Mouse (Mus musculus) Patski (cell line): ENCODE data around the gene Ddit4l. TPM values are rescaled to one million over a fixed set of nuclear protein-coding genes. Genes with fewer than 3 reads are reported as not detected.
A peak's percentile ranks its signal among the peaks of the same experiment; 100 is the strongest.
"Not testable (repeated sequence)": the region's sequence is repeated elsewhere in the genome, so short reads cannot be mapped to it uniquely, and the experiment has no call there.

Experiments
- ATAC-seq: fragments of 100-300 bp; one replicate; pipeline ENCODE4 v1.8.0; 2021
- CTCF ChIA-PET: fragments of 350-600 bp; sonication (Branson Sonifier 250); formaldehyde crosslinking; loops from one replicate; lab custom pipeline; 2022; ENCODE audit warnings: inconsistent platforms; lab: Charles Lee
- POLR2A ChIA-PET: fragments of 350-600 bp; sonication (Branson Sonifier 250); formaldehyde crosslinking; loops from one replicate; lab custom pipeline; 2022; ENCODE audit warnings: antibody characterized with exemption, inconsistent platforms; lab: Charles Lee
- DNase-seq: peaks from one replicate; pipeline ENCODE4 v3.0.0-alpha.2; 2011; ENCODE audit warnings: low read depth, low spot score
- H3K27me3 ChIP-seq: fragments of 371-371 bp; one replicate; pipeline ENCODE4 v1.5.1; 2021
- CTCF ChIP-seq: fragments of 100-300 bp; IDR thresholded peaks from one replicate; pipeline ENCODE4 v1.5.1; 2021
- in situ Hi-C: fragments of 300-500 bp; cut with MboI; formaldehyde crosslinking; loops from 3 replicates; pipeline ENCODE4 v1.11.1; 2018; ENCODE audit warnings: low pct_unique_long_range_greater_than_20kb, mixed read lengths
- polyA plus RNA-seq: library from polyadenylated mRNA; unstranded; gene quantifications from one replicate; pipeline ENCODE4 v1.2.3, GENCODE M21; 2021

Gene Ddit4l
- 29.7 TPM for polyA plus RNA-seq

DNA sequence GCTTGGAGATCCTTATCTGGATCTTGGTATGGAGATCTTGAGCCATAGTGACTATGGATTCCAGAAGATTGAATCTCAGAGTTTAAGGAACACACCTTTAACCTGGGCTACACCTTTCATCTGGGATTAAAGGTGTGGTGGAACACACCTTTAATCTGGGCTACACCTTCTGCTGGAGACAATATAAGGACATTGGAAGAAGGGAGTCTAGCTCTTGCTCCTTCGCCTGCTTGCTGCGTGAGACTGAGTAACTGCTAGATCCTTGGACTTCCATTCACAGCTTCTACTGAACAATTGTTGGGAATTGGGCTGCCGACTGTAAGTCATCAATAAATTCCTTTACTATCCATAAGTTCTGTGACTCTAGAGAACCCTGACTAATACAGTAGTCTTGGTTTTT, at the start of gene Ddit4l:
TSS of gene Ddit4l (plus strand) at position 301 of the 400 bp plus-strand sequence.
- DNase-seq, H3K27me3 ChIP-seq, in situ Hi-C loops, ATAC-seq: not testable (repeated sequence)
- CTCF ChIA-PET = interaction anchor here (1.3 kb wide), 1 partner anchor 10 kb away, joined by 4 read pairs; no protein-coding TSS in a partner anchor
- POLR2A ChIA-PET = interaction anchor here (0.8 kb wide), 1 partner anchor 11 kb away, joined by 6 read pairs; no protein-coding TSS in a partner anchor

DNA sequence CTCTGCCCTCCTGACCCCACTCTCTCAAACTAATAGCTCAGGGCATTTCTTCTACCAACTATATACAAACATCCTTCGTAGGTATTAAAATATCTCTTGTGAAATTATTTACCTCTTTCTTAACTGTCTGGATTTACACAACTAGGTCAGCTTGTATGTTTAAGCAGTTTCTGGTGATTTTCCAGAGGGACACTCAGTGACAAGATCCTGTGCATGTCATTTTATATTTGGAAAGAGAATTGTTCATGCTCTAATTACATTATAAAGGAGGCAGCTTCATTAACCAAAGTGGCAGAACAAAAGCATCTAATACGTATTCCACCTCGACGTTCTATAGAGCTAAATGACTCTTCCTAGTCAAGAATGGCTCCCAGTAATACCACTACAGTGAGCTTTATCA, 45.3 kb upstream of the Ddit4l start:
- ATAC-seq = no peak
- TF ChIP-seq CTCF = no peak
- no peak for DNase-seq
- POLR2A ChIA-PET = no interaction called here
- CTCF ChIA-PET = interaction anchor here (1.3 to 1.9 kb wide), 3 partner anchors 12 to 22 kb away, joined by 3 to 4 read pairs (median 3); no protein-coding TSS in a partner anchor
- no peaks in the 10 kb centered on the region for H3K27me3 ChIP-seq
- in situ Hi-C loops = no loop called here

GRCm38 (mm10) chr3:137586376-137586969, 34.9 kb upstream of the Ddit4l start:
- no peak for TF ChIP-seq CTCF
- no peaks in the 10 kb centered on the region for H3K27me3 ChIP-seq
- POLR2A ChIA-PET = no interaction called here
- ATAC-seq (no peak), DNase-seq (no peak)
- in situ Hi-C loops = no loop called here
- CTCF ChIA-PET = interaction anchor here (1.3 kb wide), 1 partner anchor 18 kb away, joined by 3 read pairs; no protein-coding TSS in a partner anchor

DNA sequence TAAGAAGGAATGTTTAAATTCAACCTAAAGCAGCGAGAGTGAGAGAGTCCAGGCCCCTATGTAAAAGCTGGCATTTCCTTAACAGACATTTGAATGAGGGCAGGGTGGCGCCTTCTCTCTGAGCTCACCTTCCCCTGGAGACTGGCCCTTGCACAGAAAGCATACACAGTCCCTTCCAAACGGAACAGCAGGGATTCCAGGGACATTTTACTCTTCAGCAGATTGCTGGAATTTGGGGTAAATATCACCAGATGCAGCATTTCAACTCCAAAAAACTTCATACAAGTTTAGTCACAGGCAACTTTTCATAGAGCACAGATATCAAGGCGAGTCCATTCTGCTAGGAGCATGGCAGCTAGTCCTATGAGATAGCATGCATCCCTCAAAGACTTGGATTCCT, 31.6 kb upstream of the Ddit4l start:
- DNase-seq (no peak), ATAC-seq (no peak)
- ChIA-PET CTCF (interaction anchor here (0.6 kb wide), 1 partner anchor 8 kb away, joined by 3 read pairs; no protein-coding TSS in a partner anchor), POLR2A (no interaction called here)
- no peaks in the 10 kb centered on the region for H3K27me3 ChIP-seq
- TF ChIP-seq CTCF = no peak
- in situ Hi-C loops = no loop called here

- H3K27me3 ChIP-seq = no peaks in the 10 kb centered on the region
- ATAC-seq (no peak), DNase-seq (no peak)
- CTCF ChIA-PET = interaction anchor here (0.8 to 2.7 kb wide), 2 partner anchors 13 to 31 kb away, joined by 3 to 12 read pairs; no protein-coding TSS in a partner anchor
- in situ Hi-C loops = no loop called here
- TF ChIP-seq CTCF = no peak
- POLR2A ChIA-PET = no interaction called here
These were observed 27.0 kb upstream of the Ddit4l start for GRCm38 (mm10) chr3:137594332-137594905.

GRCm38 (mm10) chr3:137608918-137609435, 12.4 kb upstream of the Ddit4l start:
- no peaks in the 10 kb centered on the region for H3K27me3 ChIP-seq
- in situ Hi-C loops = no loop called here

GRCm38 (mm10) chr3:137610457-137611109, 10.8 kb upstream of the Ddit4l start:
- TF ChIP-seq CTCF = no peak
- CTCF ChIA-PET = interaction anchor here (0.5 to 1.8 kb wide), 4 partner anchors 9 to 563 kb away, joined by 3 to 4 read pairs (median 3); no protein-coding TSS in a partner anchor
- in situ Hi-C loops = no loop called here
- POLR2A ChIA-PET = interaction anchor here (0.7 to 1.7 kb wide), 3 partner anchors 10 to 29 kb away, joined by 4 to 6 read pairs (median 5); partner anchors contain the start of gene Ddit4l
- ATAC-seq (no peak), DNase-seq (no peak)
- no peaks in the 10 kb centered on the region for H3K27me3 ChIP-seq

More at GRCm38 (mm10) chr3:137608918-137609435, 12.4 kb upstream of the Ddit4l start:
- ChIA-PET CTCF (interaction anchor here (0.9 to 3.7 kb wide), 5 partner anchors 10 to 54 kb away, joined by 3 to 20 read pairs (median 4); no protein-coding TSS in a partner anchor), POLR2A (interaction anchor here (0.9 to 1.2 kb wide), 4 partner anchors 9 to 91 kb away, joined by 3 to 4 read pairs (median 3); no protein-coding TSS in a partner anchor)
- ATAC-seq = no peak
- no peak for DNase-seq
- TF ChIP-seq CTCF = peak; percentile 10

DNA sequence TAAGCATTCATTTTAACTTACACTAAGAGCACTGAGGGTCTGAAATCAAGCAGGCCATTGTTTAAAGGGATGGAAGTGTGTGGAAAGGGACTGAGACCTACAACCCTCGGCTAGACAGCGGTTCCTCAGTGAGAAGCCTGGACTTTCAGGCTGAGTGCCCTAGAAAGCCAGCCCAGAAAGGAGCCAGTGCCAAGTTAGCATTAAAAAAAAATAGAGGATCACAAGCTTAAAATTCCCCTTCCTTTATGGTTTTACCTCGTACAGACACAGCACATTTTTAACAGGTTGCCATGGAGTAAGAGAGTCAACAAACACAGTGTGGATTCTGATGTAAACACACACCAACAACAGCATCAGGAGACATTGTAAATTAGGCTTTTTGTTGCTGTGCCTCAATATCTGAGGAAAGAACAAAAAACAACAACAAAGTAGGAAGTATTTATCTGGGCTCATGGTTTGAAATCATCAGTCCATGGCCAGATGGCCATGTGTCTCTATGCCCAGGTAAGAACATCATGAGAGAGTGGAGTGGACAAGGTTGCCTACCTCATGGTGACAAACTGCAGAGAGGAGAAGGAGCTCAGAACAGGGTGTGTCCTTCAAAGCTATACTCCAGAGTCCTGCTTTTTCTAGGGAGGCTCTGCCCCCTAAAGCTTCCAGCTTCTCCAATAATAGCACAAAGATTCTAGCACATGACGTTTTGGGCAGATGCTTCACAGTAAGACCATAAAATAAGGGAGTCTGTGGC, 10.1 kb upstream of the Ddit4l start:
- no peak for TF ChIP-seq CTCF
- in situ Hi-C loops = no loop called here
- H3K27me3 ChIP-seq = no peaks in the 10 kb centered on the region
- DNase-seq (no peak), ATAC-seq (peak; percentile 51)
- CTCF ChIA-PET = interaction anchor here (0.9 to 1.8 kb wide), 2 partner anchors 8 to 11 kb away, joined by 3 to 4 read pairs; no protein-coding TSS in a partner anchor
- POLR2A ChIA-PET = interaction anchor here (1.5 to 1.7 kb wide), 2 partner anchors 10 to 29 kb away, joined by 5 to 6 read pairs; partner anchors contain the start of gene Ddit4l

- in situ Hi-C loops = no loop called here
- DNase-seq = no peak
- no peak for ATAC-seq
- H3K27me3 ChIP-seq = no peaks in the 10 kb centered on the region
- ChIA-PET CTCF (interaction anchor here (0.7 to 1.9 kb wide), 5 partner anchors 10 to 32 kb away, joined by 3 to 7 read pairs (median 4); no protein-coding TSS in a partner anchor), POLR2A (no interaction called here)
- TF ChIP-seq CTCF = no peak
These were observed 9.4 kb upstream of the Ddit4l start for GRCm38 (mm10) chr3:137611981-137612380.
